Mouse (Mus musculus) skeletal muscle tissue, adult 2 months (tissue): ENCODE results near the gene Tmf1.

Experiments
- DNase-seq: peaks from one replicate; pipeline ENCODE4 v3.0.0-alpha.2; 2012; ENCODE audit warnings: low read depth, low spot score

Tmf1 gene

DNA sequence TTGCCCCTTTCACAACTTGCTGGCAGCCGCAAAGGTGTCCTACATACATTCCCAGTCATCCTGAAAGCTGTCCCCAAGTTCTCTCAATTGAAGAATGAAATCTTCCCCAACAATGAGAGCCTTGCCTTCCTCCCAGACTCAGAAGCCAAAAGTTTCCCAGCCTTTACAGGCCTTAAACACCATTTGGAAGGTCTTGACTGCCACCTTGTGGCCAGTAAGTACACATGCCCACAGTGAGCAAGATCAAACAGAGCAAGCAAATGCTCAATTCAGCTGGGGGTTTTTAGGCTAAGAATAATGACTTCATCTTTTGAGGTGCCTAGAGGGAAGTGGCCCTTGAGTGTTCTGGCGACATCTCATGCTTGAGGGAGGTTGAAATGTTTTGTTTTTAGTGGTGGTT, 72.1 kb downstream of the Tmf1 start:
- peak; percentile 50 for DNase-seq

GRCm38 (mm10) chr6:97106106-97106505, 72.8 kb downstream of the Tmf1 start:
- no peak for DNase-seq

DNA sequence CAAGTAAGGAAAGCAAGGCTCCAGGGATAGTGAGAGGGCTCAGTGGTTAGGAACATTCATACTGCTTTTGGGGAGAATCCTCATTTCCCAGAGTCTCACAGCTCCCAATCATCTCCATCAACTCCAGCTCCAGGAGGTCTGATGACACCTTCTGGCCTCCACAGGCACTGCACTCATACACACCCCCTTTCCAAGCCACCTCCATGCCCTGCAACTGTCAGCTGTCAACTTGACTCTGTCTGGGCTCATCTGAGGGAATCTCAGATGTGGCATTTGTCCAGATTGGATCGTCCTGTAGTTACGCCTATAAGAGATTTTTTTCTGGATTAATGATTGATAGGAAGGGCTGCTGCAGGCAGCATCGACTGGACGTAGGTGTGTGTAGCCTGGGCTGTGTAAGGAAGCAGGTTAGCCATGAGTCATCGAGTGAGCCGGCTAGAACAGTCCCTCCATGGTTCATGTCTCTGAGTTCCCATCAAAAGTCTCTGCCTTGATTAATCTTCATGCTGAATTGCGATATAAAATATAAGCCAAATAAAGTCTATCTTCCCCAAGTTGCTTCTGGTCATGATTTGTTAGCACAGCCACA, 74.6 kb downstream of the Tmf1 start:
- DNase-seq = no peak
